Comparison of ENCODE assay signal across 23 mouse cellular contexts in the genomic region with DNA sequence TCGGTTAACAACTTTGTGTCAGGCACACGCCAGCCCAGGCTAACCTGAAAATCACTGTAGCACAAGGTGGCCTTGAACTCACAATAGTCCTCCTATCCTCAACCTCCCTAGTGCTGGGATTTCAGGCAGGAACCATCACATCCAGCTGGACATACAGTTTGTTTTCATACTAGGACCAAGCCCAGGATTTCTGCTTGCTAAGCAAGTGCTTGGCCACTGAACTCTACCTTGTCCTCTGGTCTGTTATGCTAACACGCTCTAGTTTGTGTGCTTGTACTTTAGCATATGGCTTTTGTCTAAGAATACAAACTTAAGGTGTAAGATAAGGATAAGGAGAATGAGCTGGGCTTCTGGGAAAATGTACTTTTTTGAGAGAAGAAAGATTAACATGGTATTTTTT. TPM values are rescaled to one million over a fixed set of nuclear protein-coding genes. Genes with fewer than 3 reads are reported as not detected.
A peak's percentile ranks its signal among the peaks of the same experiment; 100 is the strongest.
DNase-seq lines count a peak whose midpoint lies in the region; ATAC-seq and TF ChIP-seq lines count a peak whose summit lies in the region.
"Had no signal": no experiment of that assay in that cellular context is flagged by ENCODE, and none has a peak within 500 bp of the region (broad histone marks: within the 10 kb centered on the region; RNA-seq: fewer than 3 reads in every experiment).

No protein-coding gene starts in this region.

- peak overlapping the region; percentile 47; the same call in 1 of the 2 replicates for H3K9ac ChIP-seq in liver, embryonic 13.5 days
- no peak overlapping the region for H3K9ac ChIP-seq in liver, postnatal 0 days (replicated peaks)
- H3K9ac ChIP-seq in liver, embryonic 16.5 days (ENCODE audit: low read depth, low read length) = no peak overlapping the region
- H3K9ac ChIP-seq: embryonic facial prominence, embryonic 13.5 days had no signal

- no peak for ATAC-seq in liver, embryonic 13.5 days (ENCODE audit: low read depth)
- no peak for ATAC-seq in liver, postnatal 0 days
- no peak for ATAC-seq in liver, embryonic 16.5 days (ENCODE audit: low read depth)

- H3K4me1 ChIP-seq in heart, embryonic 10.5 days = peaks cover 48% of the 10 kb centered on the region
- peaks cover 88% of the 10 kb centered on the region for H3K4me1 ChIP-seq in liver, embryonic 13.5 days (replicated peaks)
- peaks cover 28% of the 10 kb centered on the region for H3K4me1 ChIP-seq in liver, postnatal 0 days (ENCODE audit: insufficient read depth)
- peaks cover 52% of the 10 kb centered on the region for H3K4me1 ChIP-seq in liver, embryonic 16.5 days (ENCODE audit: control insufficient read depth, low read depth, low read length)
- H3K4me1 ChIP-seq: embryonic facial prominence, embryonic 13.5 days had no signal

- 76% methylated on average over 3 of the region's 3 CpGs for WGBS in heart, embryonic 10.5 days
- 59% methylated on average over 3 of the region's 3 CpGs for WGBS in liver, embryonic 13.5 days (ENCODE audit: insufficient replicate concordance)
- 62% methylated on average over 3 of the region's 3 CpGs for WGBS in liver, postnatal 0 days (ENCODE audit: insufficient replicate concordance)
- WGBS in liver, embryonic 16.5 days (ENCODE audit: insufficient replicate concordance) = 54% methylated on average over 3 of the region's 3 CpGs

- no peak for TF ChIP-seq EP300 in liver, postnatal 0 days (IDR thresholded peaks at IDR 0.05; ENCODE audit: low read depth)

- no peaks in the 10 kb centered on the region for H3K9me3 ChIP-seq in heart, embryonic 10.5 days
- no peaks in the 10 kb centered on the region for H3K9me3 ChIP-seq in liver, embryonic 13.5 days (replicated peaks)
- no peaks in the 10 kb centered on the region for H3K9me3 ChIP-seq in liver, postnatal 0 days (ENCODE audit: low read length)
- no peaks in the 10 kb centered on the region for H3K9me3 ChIP-seq in liver, embryonic 16.5 days (replicated peaks; ENCODE audit: control insufficient read depth, low read length)
- H3K9me3 ChIP-seq: embryonic facial prominence, embryonic 13.5 days had no signal

- peak; percentile 20 for DNase-seq in heart, embryonic 10.5 days (ENCODE audit: low spot score)
- no peak for DNase-seq in heart, postnatal 14 days
- peak; percentile 30 for DNase-seq in kidney, adult 9 months
- DNase-seq in kidney, postnatal 10 days = no peak
- no peak for DNase-seq in liver, embryonic 13.5 days
- DNase-seq in liver, postnatal 0 days = no peak
- no peak for DNase-seq in spleen, adult 12 weeks (ENCODE audit: low spot score)
- DNase-seq: adrenal gland, postnatal 25 days; cerebellum, adult 8-10 months; cerebellum, postnatal 36 days; embryo, embryonic 11 days; gastrocnemius, postnatal 25 days; heart, adult 2 months; heart, postnatal 36 days; layer of hippocampus, postnatal 36 days; lung, adult 18-20 months; lung, postnatal 14 days; thymus, adult 2 months; thymus, postnatal 4 days had no signal

- H3K4me2 ChIP-seq in liver, embryonic 13.5 days = no peak overlapping the region
- H3K4me2 ChIP-seq in liver, postnatal 0 days (ENCODE audit: low read depth, low read length) = no peak overlapping the region
- H3K4me2 ChIP-seq in liver, embryonic 16.5 days (ENCODE audit: low read depth, low read length) = no peak overlapping the region
- H3K4me2 ChIP-seq: embryonic facial prominence, embryonic 13.5 days had no signal

- intact Hi-C loops in heart, postnatal 14 days (cut with DNase I) = no loop called here

- no peak overlapping the region for H3K27ac ChIP-seq in heart, embryonic 10.5 days
- peak overlapping the region; percentile 35; the same call in 1 of the 2 replicates for H3K27ac ChIP-seq in liver, embryonic 13.5 days
- no peak overlapping the region for H3K27ac ChIP-seq in liver, postnatal 0 days (ENCODE audit: low read depth)
- H3K27ac ChIP-seq in liver, embryonic 16.5 days (ENCODE audit: low read length) = peak overlapping the region; percentile 50; the same call in 1 of the 2 replicates
- H3K27ac ChIP-seq: embryonic facial prominence, embryonic 13.5 days; heart, adult 2 months; stomach, postnatal 0 days had no signal

- H3K36me3 ChIP-seq in heart, embryonic 10.5 days = no peaks in the 10 kb centered on the region
- no peaks in the 10 kb centered on the region for H3K36me3 ChIP-seq in liver, embryonic 13.5 days
- H3K36me3 ChIP-seq in liver, postnatal 0 days (replicated peaks; ENCODE audit: insufficient read depth, low read length) = no peaks in the 10 kb centered on the region
- H3K36me3 ChIP-seq in liver, embryonic 16.5 days (ENCODE audit: control insufficient read depth, insufficient read depth) = no peaks in the 10 kb centered on the region
- H3K36me3 ChIP-seq: embryonic facial prominence, embryonic 13.5 days had no signal

- H3K27me3 ChIP-seq in heart, embryonic 10.5 days (ENCODE audit: insufficient read depth, poor library complexity, severe bottlenecking) = no peaks in the 10 kb centered on the region
- no peaks in the 10 kb centered on the region for H3K27me3 ChIP-seq in liver, embryonic 13.5 days
- H3K27me3 ChIP-seq in liver, postnatal 0 days (ENCODE audit: insufficient read depth, low read length) = no peaks in the 10 kb centered on the region
- no peaks in the 10 kb centered on the region for H3K27me3 ChIP-seq in liver, embryonic 16.5 days (ENCODE audit: control insufficient read depth, insufficient read depth, low read depth, low read length)
- H3K27me3 ChIP-seq: embryonic facial prominence, embryonic 13.5 days had no signal

- no peak overlapping the region for H3K4me3 ChIP-seq in heart, embryonic 10.5 days
- no peak overlapping the region for H3K4me3 ChIP-seq in liver, embryonic 13.5 days (replicated peaks)
- no peak overlapping the region for H3K4me3 ChIP-seq in liver, postnatal 0 days (ENCODE audit: low read depth, low read length)
- no peak overlapping the region for H3K4me3 ChIP-seq in liver, embryonic 16.5 days (ENCODE audit: low read depth, low read length)
- H3K4me3 ChIP-seq: embryonic facial prominence, embryonic 13.5 days; erythroblast, embryonic 14.5 days; heart, adult 2 months had no signal

- TF ChIP-seq CTCF in liver, postnatal 0 days (IDR thresholded peaks at IDR 0.05; ENCODE audit: low read depth) = no peak

RNA-seq across cellular contexts. Expression of gene E130308A19Rik, which starts 18.4 kb away (rescaled TPM):
- 31.0 and 37.3 TPM in 2 replicates for polyA plus RNA-seq in heart, embryonic 10.5 days (2016; fragmentation: Nextera tagmentation; extraction: Ambion mirVana)
- total RNA-seq in heart, postnatal 14 days (2021) = 1 to 10 TPM; 7.8 to 9.5 TPM
- 8.1 and 9.5 TPM in 2 replicates for polyA plus RNA-seq in liver, embryonic 13.5 days (2015; fragmentation: Nextera tagmentation; extraction: Ambion mirVana)
- 5.4 and 5.5 TPM in 2 replicates for polyA plus RNA-seq in liver, postnatal 0 days (2015; fragmentation: Nextera tagmentation; extraction: Ambion mirVana)
- polyA plus RNA-seq in liver, embryonic 16.5 days (2015; fragmentation: Nextera tagmentation; extraction: Ambion mirVana) = 8.1 and 8.3 TPM in 2 replicates

Comparison
In these comparisons a context has a peak if more than half of its experiments do, and no peak if none do; other contexts are left out.
1. DNase-seq: peak in heart, embryonic 10.5 days (single experiment) and kidney, adult 9 months (single experiment); none in heart, postnatal 14 days (0 of 2), kidney, postnatal 10 days (single experiment), liver, embryonic 13.5 days (single experiment), liver, postnatal 0 days (single experiment) and spleen, adult 12 weeks (single experiment).
2. H3K27ac ChIP-seq: peak in liver, embryonic 13.5 days (single experiment) and liver, embryonic 16.5 days (single experiment); none in heart, embryonic 10.5 days (single experiment) and liver, postnatal 0 days (single experiment).